Mouse (Mus musculus) limb, embryonic 12.5 days (tissue): ENCODE results near the gene Ccdc38. TPM values are rescaled to one million over a fixed set of nuclear protein-coding genes. Genes with fewer than 3 reads are reported as not detected.
"Not testable (repeated sequence)": the region's sequence is repeated elsewhere in the genome, so short reads cannot be mapped to it uniquely, and the experiment has no call there.

Source experiments
- ATAC-seq: fragments of 200-750 bp; cut with Nextera tagmentation; 2 replicates; pipeline ENCODE4 v1.8.0; 2017; ENCODE audit warnings: low read depth, moderate TSS enrichment; ENCODE audit not compliant: insufficient number of reproducible peaks, insufficient read depth, low FRiP score, low TSS enrichment
- H3K27ac ChIP-seq: fragments of 300-500 bp; sonication (generic); 2 replicates; pipeline ENCODE4 v1.5.1; 2016; ENCODE audit warnings: mild to moderate bottlenecking, moderate library complexity
- H3K27me3 ChIP-seq: fragments of 300-500 bp; sonication (generic); 2 replicates; pipeline ENCODE4 v1.6.1; 2016; ENCODE audit warnings: mild to moderate bottlenecking, moderate library complexity
- H3K36me3 ChIP-seq: fragments of 300-500 bp; sonication (generic); 2 replicates; pipeline ENCODE4 v1.6.1; 2016; ENCODE audit warnings: mild to moderate bottlenecking, moderate library complexity
- H3K4me1 ChIP-seq: fragments of 300-500 bp; sonication (generic); replicated peaks from 2 replicates; pipeline ENCODE4 v1.6.1; 2016
- H3K4me2 ChIP-seq: fragments of 300-500 bp; sonication (generic); 2 replicates; pipeline ENCODE4 v1.6.1; 2016; ENCODE audit warnings: mild to moderate bottlenecking, moderate library complexity
- H3K4me3 ChIP-seq: fragments of 300-500 bp; sonication (generic); replicated peaks from 2 replicates; pipeline ENCODE4 v1.5.1; 2016; ENCODE audit warnings: mild to moderate bottlenecking
- H3K9ac ChIP-seq: fragments of 300-500 bp; sonication (generic); replicated peaks from 2 replicates; pipeline ENCODE4 v1.6.1; 2016; ENCODE audit warnings: mild to moderate bottlenecking, moderate library complexity
- H3K9me3 ChIP-seq: fragments of 300-500 bp; sonication (generic); 2 replicates; pipeline ENCODE4 v1.6.1; 2016; ENCODE audit warnings: mild to moderate bottlenecking, moderate library complexity
- WGBS: fragments of 180-500 bp; shearing (Covaris S2); methylation state at CpG from one replicate; pipeline ENCODE4 v1.1.7; 2016; 5-methylcytosine and 5-hydroxymethylcytosine counted together
- polyA plus RNA-seq: library from polyadenylated mRNA; unstranded; fragments of >200 nt; fragmentation: Nextera tagmentation; extraction: Ambion mirVana; gene quantifications from 2 replicates; pipeline ENCODE4 v1.2.1, GENCODE M21; 2016

Gene Ccdc38
- polyA plus RNA-seq, 1 experiment from 2014 or later: 0.51 TPM

GRCm38 (mm10) chr10:93549821-93550220 is 9.4 kb downstream of the Ccdc38 start:
- no peaks in the 10 kb centered on the region for H3K4me1 ChIP-seq

GRCm38 (mm10) chr10:93552596-93552995 is 12.2 kb downstream of the Ccdc38 start:
- Histone ChIP-seq H3K9me3 (no peaks in the 10 kb centered on the region), H3K4me3 (no peak overlapping the region), H3K9ac (no peak overlapping the region), H3K27ac (no peak overlapping the region), H3K36me3 (no peaks in the 10 kb centered on the region), H3K27me3 (no peaks in the 10 kb centered on the region), H3K4me1 (no peaks in the 10 kb centered on the region), H3K4me2 (no peak overlapping the region)
- ATAC-seq: no peak
- WGBS: 83% methylated on average over 8 of the region's 8 CpGs

More at GRCm38 (mm10) chr10:93549821-93550220, 9.4 kb downstream of the Ccdc38 start:
- Histone ChIP-seq H3K27me3 (no peaks in the 10 kb centered on the region), H3K4me2 (no peak overlapping the region), H3K4me3 (no peak overlapping the region), H3K9me3 (no peaks in the 10 kb centered on the region), H3K9ac (no peak overlapping the region), H3K36me3 (no peaks in the 10 kb centered on the region), H3K27ac (no peak overlapping the region)
- ATAC-seq: no peak
- 82% methylated on average over 10 of the region's 10 CpGs for WGBS

- not testable (repeated sequence) for H3K36me3 ChIP-seq, H3K4me2 ChIP-seq, H3K27me3 ChIP-seq, H3K27ac ChIP-seq, H3K4me3 ChIP-seq, H3K9ac ChIP-seq, ATAC-seq, H3K9me3 ChIP-seq, H3K4me1 ChIP-seq
- WGBS: 66% methylated on average over 2 of the region's 2 CpGs
These were observed 17.5 kb downstream of the Ccdc38 start for GRCm38 (mm10) chr10:93557971-93558370.

GRCm38 (mm10) chr10:93559786-93560185 is 19.4 kb downstream of the Ccdc38 start:
- WGBS: 43% methylated on average over 9 of the region's 9 CpGs
- no peaks in the 10 kb centered on the region for H3K27me3 ChIP-seq
- ATAC-seq: no peak
- no peak overlapping the region for H3K4me3 ChIP-seq
- H3K9me3 ChIP-seq: no peaks in the 10 kb centered on the region
- H3K4me2 ChIP-seq: no peak overlapping the region
- no peak overlapping the region for H3K9ac ChIP-seq
- H3K36me3 ChIP-seq: no peaks in the 10 kb centered on the region
- no peaks in the 10 kb centered on the region for H3K4me1 ChIP-seq
- H3K27ac ChIP-seq: no peak overlapping the region

GRCm38 (mm10) chr10:93564518-93565090 is 24.2 kb downstream of the Ccdc38 start:
- Histone ChIP-seq H3K27ac (no peak overlapping the region), H3K36me3 (no peaks in the 10 kb centered on the region), H3K4me1 (no peaks in the 10 kb centered on the region), H3K9ac (no peak overlapping the region), H3K27me3 (no peaks in the 10 kb centered on the region; the same call in 1 of the 2 replicates), H3K4me2 (no peak overlapping the region), H3K4me3 (no peak overlapping the region), H3K9me3 (no peaks in the 10 kb centered on the region)
- ATAC-seq: no peak
- WGBS: 91% methylated on average over 14 of the region's 14 CpGs

- no peaks in the 10 kb centered on the region for H3K4me1 ChIP-seq
- 91% methylated on average over 10 of the region's 10 CpGs for WGBS
- H3K27me3 ChIP-seq: no peaks in the 10 kb centered on the region; the same call in 1 of the 2 replicates
- no peak overlapping the region for H3K4me3 ChIP-seq
- H3K9ac ChIP-seq: no peak overlapping the region
- ATAC-seq: no peak
- no peaks in the 10 kb centered on the region for H3K36me3 ChIP-seq
- H3K9me3 ChIP-seq: no peaks in the 10 kb centered on the region
- no peak overlapping the region for H3K4me2 ChIP-seq
- no peak overlapping the region for H3K27ac ChIP-seq
These were observed 26.6 kb downstream of the Ccdc38 start for GRCm38 (mm10) chr10:93567066-93567465.

- Histone ChIP-seq H3K4me1 (no peaks in the 10 kb centered on the region), H3K9ac (no peak overlapping the region), H3K4me3 (no peak overlapping the region), H3K36me3 (no peaks in the 10 kb centered on the region), H3K27ac (no peak overlapping the region), H3K27me3 (no peaks in the 10 kb centered on the region; the same call in 1 of the 2 replicates), H3K9me3 (no peaks in the 10 kb centered on the region), H3K4me2 (no peak overlapping the region)
- WGBS: 85% methylated on average over 11 of the region's 11 CpGs
- ATAC-seq: no peak
These were observed 27.6 kb downstream of the Ccdc38 start for GRCm38 (mm10) chr10:93567841-93568566.

GRCm38 (mm10) chr10:93568671-93569070 is 28.2 kb downstream of the Ccdc38 start:
- Histone ChIP-seq H3K27ac (no peak overlapping the region), H3K9ac (no peak overlapping the region), H3K36me3 (no peaks in the 10 kb centered on the region), H3K4me1 (no peaks in the 10 kb centered on the region), H3K27me3 (no peaks in the 10 kb centered on the region; the same call in 1 of the 2 replicates), H3K9me3 (no peaks in the 10 kb centered on the region), H3K4me2 (no peak overlapping the region), H3K4me3 (no peak overlapping the region)
- 86% methylated on average over 6 of the region's 6 CpGs for WGBS
- no peak for ATAC-seq

GRCm38 (mm10) chr10:93572209-93572608 is 31.8 kb downstream of the Ccdc38 start:
- Histone ChIP-seq H3K4me1 (no peaks in the 10 kb centered on the region), H3K9ac (no peak overlapping the region), H3K4me2 (no peak overlapping the region), H3K36me3 (no peaks in the 10 kb centered on the region), H3K4me3 (no peak overlapping the region), H3K9me3 (no peaks in the 10 kb centered on the region), H3K27me3 (no peaks in the 10 kb centered on the region), H3K27ac (no peak overlapping the region)
- 65% methylated on average over 2 of the region's 2 CpGs for WGBS
- ATAC-seq: no peak

GRCm38 (mm10) chr10:93574966-93575365 is 34.5 kb downstream of the Ccdc38 start:
- 49% methylated on average over 4 of the region's 4 CpGs for WGBS
- H3K4me3 ChIP-seq: no peak overlapping the region
- H3K9me3 ChIP-seq: no peaks in the 10 kb centered on the region
- H3K4me1 ChIP-seq: no peaks in the 10 kb centered on the region
- no peak overlapping the region for H3K27ac ChIP-seq
- H3K9ac ChIP-seq: no peak overlapping the region
- H3K4me2 ChIP-seq: no peak overlapping the region
- H3K36me3 ChIP-seq: peaks cover 3% of the 10 kb centered on the region; the same call in 1 of the 2 replicates
- no peaks in the 10 kb centered on the region for H3K27me3 ChIP-seq
- ATAC-seq: no peak

- Histone ChIP-seq H3K9ac (no peak overlapping the region), H3K36me3 (peaks cover 6% of the 10 kb centered on the region; the same call in 1 of the 2 replicates)
- ATAC-seq: no peak
These were observed 35.5 kb downstream of the Ccdc38 start for GRCm38 (mm10) chr10:93575960-93576359.

More at GRCm38 (mm10) chr10:93575960-93576359, 35.5 kb downstream of the Ccdc38 start:
- H3K4me2 ChIP-seq: no peak overlapping the region
- H3K4me1 ChIP-seq: no peaks in the 10 kb centered on the region
- no peak overlapping the region for H3K27ac ChIP-seq
- no peaks in the 10 kb centered on the region for H3K9me3 ChIP-seq
- H3K4me3 ChIP-seq: no peak overlapping the region
- 92% methylated on average over 8 of the region's 8 CpGs for WGBS
- no peaks in the 10 kb centered on the region for H3K27me3 ChIP-seq
